Comparison of ENCODE assay signal across 18 mouse cellular contexts in genomic region chr14:49447669-49448068, GRCm38 (mm10).
DNase-seq lines count a peak whose midpoint lies in the region; ATAC-seq lines count a peak whose summit lies in the region.
"Had no signal": no experiment of that assay in that cellular context is flagged by ENCODE, and none has a peak within 500 bp of the region (broad histone marks: within the 10 kb centered on the region; RNA-seq: fewer than 3 reads in every experiment).

No protein-coding gene starts in this region.

- H3K4me3 ChIP-seq in forebrain, embryonic 11.5 days (ENCODE audit: low read depth, low read length) = no peak overlapping the region
- H3K4me3 ChIP-seq in forebrain, embryonic 16.5 days (replicated peaks; ENCODE audit: low read length) = no peak overlapping the region
- H3K4me3 ChIP-seq in midbrain, embryonic 13.5 days (replicated peaks) = no peak overlapping the region
- no peak overlapping the region for H3K4me3 ChIP-seq in midbrain, embryonic 11.5 days (ENCODE audit: low read depth, low read length)
- H3K4me3 ChIP-seq in intestine, embryonic 16.5 days (ENCODE audit: low read length) = no peak overlapping the region
- H3K4me3 ChIP-seq: embryonic facial prominence, embryonic 12.5 days; neural tube, embryonic 12.5 days; stomach, embryonic 15.5 days had no signal

- peak; percentile 33; the same call in 1 of the 2 replicates for ATAC-seq in forebrain, embryonic 11.5 days (replicated peaks; ENCODE audit: low FRiP score)
- no peak; the same call in 1 of the 2 replicates for ATAC-seq in forebrain, embryonic 16.5 days
- peak; percentile 66; the same call in 1 of the 2 replicates for ATAC-seq in midbrain, embryonic 13.5 days
- no peak for ATAC-seq in midbrain, embryonic 11.5 days (ENCODE audit: low FRiP score)
- no peak for ATAC-seq in intestine, embryonic 16.5 days
- no peak for ATAC-seq in erythroblast, adult 5-6 weeks (replicated peaks; ENCODE audit: low FRiP score, poor library complexity, severe bottlenecking)
- ATAC-seq: intestine, postnatal 0 days had no signal

- 0 out of 2 replicates have a peak, but pooled peaks cover 2% of the 10 kb centered on the region for H3K4me1 ChIP-seq in forebrain, embryonic 11.5 days (replicated peaks; ENCODE audit: control insufficient read depth, insufficient read depth, low read length)
- H3K4me1 ChIP-seq in forebrain, embryonic 16.5 days (replicated peaks; ENCODE audit: control insufficient read depth, insufficient read depth, low read length) = no peaks in the 10 kb centered on the region
- H3K4me1 ChIP-seq in midbrain, embryonic 13.5 days (replicated peaks) = peaks cover 7% of the 10 kb centered on the region
- no peaks in the 10 kb centered on the region for H3K4me1 ChIP-seq in midbrain, embryonic 11.5 days (ENCODE audit: control insufficient read depth, insufficient read depth, low read length)
- no peaks in the 10 kb centered on the region for H3K4me1 ChIP-seq in intestine, embryonic 16.5 days (ENCODE audit: control insufficient read depth, insufficient read depth, low read length)
- H3K4me1 ChIP-seq: embryonic facial prominence, embryonic 12.5 days; stomach, embryonic 15.5 days had no signal

- no peak overlapping the region for H3K27ac ChIP-seq in forebrain, embryonic 11.5 days (ENCODE audit: low read depth, low read length)
- no peak overlapping the region for H3K27ac ChIP-seq in forebrain, embryonic 16.5 days (ENCODE audit: low read length)
- no peak overlapping the region for H3K27ac ChIP-seq in midbrain, embryonic 13.5 days
- H3K27ac ChIP-seq in midbrain, embryonic 11.5 days (ENCODE audit: low read depth, low read length) = no peak overlapping the region
- no peak overlapping the region for H3K27ac ChIP-seq in intestine, embryonic 16.5 days (ENCODE audit: low read length)
- H3K27ac ChIP-seq: embryonic facial prominence, embryonic 12.5 days; neural tube, embryonic 12.5 days; stomach, embryonic 15.5 days had no signal

- peak; percentile 47 for DNase-seq in forebrain, embryonic 11.5 days (ENCODE audit: low spot score)
- no peak for DNase-seq in midbrain, embryonic 11.5 days (ENCODE audit: low spot score, missing footprints)
- DNase-seq in lung, postnatal 14 days = peak; percentile 2
- no peak for DNase-seq in retina, postnatal 1 day
- DNase-seq: cerebellum, adult 11-12 months; cerebellum, postnatal 36 days; gastrocnemius, postnatal 10 days; kidney, postnatal 36 days; liver had no signal

- no peaks in the 10 kb centered on the region for H3K27me3 ChIP-seq in forebrain, embryonic 11.5 days (ENCODE audit: control insufficient read depth, insufficient read depth, low read length)
- H3K27me3 ChIP-seq in forebrain, embryonic 16.5 days (replicated peaks; ENCODE audit: control insufficient read depth, insufficient read depth, low read length) = no peaks in the 10 kb centered on the region
- H3K27me3 ChIP-seq in midbrain, embryonic 13.5 days = no peaks in the 10 kb centered on the region
- H3K27me3 ChIP-seq in midbrain, embryonic 11.5 days (ENCODE audit: control insufficient read depth, insufficient read depth, low read length) = no peaks in the 10 kb centered on the region
- no peaks in the 10 kb centered on the region for H3K27me3 ChIP-seq in intestine, embryonic 16.5 days (replicated peaks; ENCODE audit: control insufficient read depth, insufficient read depth, low read length)
- H3K27me3 ChIP-seq: embryonic facial prominence, embryonic 12.5 days; neural tube, embryonic 12.5 days; stomach, embryonic 15.5 days had no signal

- no peaks in the 10 kb centered on the region for H3K36me3 ChIP-seq in forebrain, embryonic 11.5 days (ENCODE audit: control insufficient read depth, insufficient read depth, low read length)
- no peaks in the 10 kb centered on the region for H3K36me3 ChIP-seq in forebrain, embryonic 16.5 days (ENCODE audit: control insufficient read depth, insufficient read depth)
- no peaks in the 10 kb centered on the region for H3K36me3 ChIP-seq in midbrain, embryonic 13.5 days
- H3K36me3 ChIP-seq in midbrain, embryonic 11.5 days (ENCODE audit: control insufficient read depth, insufficient read depth, low read length) = no peaks in the 10 kb centered on the region
- H3K36me3 ChIP-seq in intestine, embryonic 16.5 days (ENCODE audit: control insufficient read depth, insufficient read depth, low read length) = no peaks in the 10 kb centered on the region
- H3K36me3 ChIP-seq: embryonic facial prominence, embryonic 12.5 days; neural tube, embryonic 12.5 days; stomach, embryonic 15.5 days had no signal

- H3K4me2 ChIP-seq in forebrain, embryonic 11.5 days (ENCODE audit: low read depth, low read length, severe bottlenecking) = no peak overlapping the region
- H3K4me2 ChIP-seq in forebrain, embryonic 16.5 days (ENCODE audit: low read length) = no peak overlapping the region
- no peak overlapping the region for H3K4me2 ChIP-seq in midbrain, embryonic 13.5 days (replicated peaks)
- H3K4me2 ChIP-seq in midbrain, embryonic 11.5 days = no peak overlapping the region
- no peak overlapping the region for H3K4me2 ChIP-seq in intestine, embryonic 16.5 days (ENCODE audit: low read depth, low read length)
- H3K4me2 ChIP-seq: embryonic facial prominence, embryonic 12.5 days; heart, embryonic 11.5 days; neural tube, embryonic 12.5 days; stomach, embryonic 15.5 days had no signal

- no peak overlapping the region for H3K9ac ChIP-seq in forebrain, embryonic 11.5 days (ENCODE audit: low read length)
- no peak overlapping the region for H3K9ac ChIP-seq in forebrain, embryonic 16.5 days (replicated peaks; ENCODE audit: low read depth, low read length)
- H3K9ac ChIP-seq in midbrain, embryonic 13.5 days (replicated peaks) = no peak overlapping the region
- no peak overlapping the region for H3K9ac ChIP-seq in midbrain, embryonic 11.5 days (ENCODE audit: low read length)
- H3K9ac ChIP-seq in intestine, embryonic 16.5 days (ENCODE audit: low read depth, low read length) = no peak overlapping the region
- H3K9ac ChIP-seq: embryonic facial prominence, embryonic 12.5 days; neural tube, embryonic 12.5 days; stomach, embryonic 15.5 days had no signal

- 11% methylated on average over 7 of the region's 7 CpGs for WGBS in forebrain, embryonic 11.5 days
- 5% methylated on average over 7 of the region's 7 CpGs for WGBS in forebrain, embryonic 16.5 days
- WGBS in midbrain, embryonic 13.5 days = 10% methylated on average over 7 of the region's 7 CpGs
- WGBS in midbrain, embryonic 11.5 days = 15% methylated on average over 7 of the region's 7 CpGs
- WGBS in intestine, embryonic 16.5 days = 47% methylated on average over 7 of the region's 7 CpGs

- no peaks in the 10 kb centered on the region for H3K9me3 ChIP-seq in forebrain, embryonic 11.5 days (ENCODE audit: control insufficient read depth, low read length)
- H3K9me3 ChIP-seq in forebrain, embryonic 16.5 days (ENCODE audit: control insufficient read depth, low read length) = no peaks in the 10 kb centered on the region
- no peaks in the 10 kb centered on the region for H3K9me3 ChIP-seq in midbrain, embryonic 13.5 days
- no peaks in the 10 kb centered on the region; the same call in 1 of the 2 replicates for H3K9me3 ChIP-seq in midbrain, embryonic 11.5 days (ENCODE audit: control insufficient read depth, low read length)
- H3K9me3 ChIP-seq in intestine, embryonic 16.5 days (ENCODE audit: control insufficient read depth, low read length) = no peaks in the 10 kb centered on the region
- H3K9me3 ChIP-seq: embryonic facial prominence, embryonic 12.5 days; neural tube, embryonic 12.5 days; stomach, embryonic 15.5 days had no signal

Comparison
In these comparisons a context has a peak if more than half of its experiments do, and no peak if none do; other contexts are left out.
1. ATAC-seq: peak in forebrain, embryonic 11.5 days (single experiment) and midbrain, embryonic 13.5 days (single experiment); none in forebrain, embryonic 16.5 days (single experiment), midbrain, embryonic 11.5 days (single experiment), intestine, embryonic 16.5 days (single experiment) and erythroblast, adult 5-6 weeks (single experiment).
2. DNase-seq: peak in forebrain, embryonic 11.5 days (single experiment) and lung, postnatal 14 days (single experiment); none in midbrain, embryonic 11.5 days (single experiment) and retina, postnatal 1 day (single experiment).